Mouse (Mus musculus) testis, adult 2 months (tissue): ENCODE data around the gene Trmt112.

Experiments used
- CTCF ChIP-seq: fragments of 200-500 bp; IDR thresholded peaks from 2 replicates; pipeline ENCODE4 v1.5.1; 2012; ENCODE audit warnings: low read depth, mild to moderate bottlenecking, inconsistent platforms, low read length, moderate library complexity; ENCODE audit not compliant: control insufficient read depth, insufficient read depth, insufficient replicate concordance
- POLR2A ChIP-seq: fragments of 200-500 bp; IDR thresholded peaks from 2 replicates; pipeline ENCODE4 v1.6.1; 2012; ENCODE audit warnings: low read depth, mild to moderate bottlenecking, inconsistent platforms, low read length, moderate library complexity; ENCODE audit not compliant: control insufficient read depth

DNA sequence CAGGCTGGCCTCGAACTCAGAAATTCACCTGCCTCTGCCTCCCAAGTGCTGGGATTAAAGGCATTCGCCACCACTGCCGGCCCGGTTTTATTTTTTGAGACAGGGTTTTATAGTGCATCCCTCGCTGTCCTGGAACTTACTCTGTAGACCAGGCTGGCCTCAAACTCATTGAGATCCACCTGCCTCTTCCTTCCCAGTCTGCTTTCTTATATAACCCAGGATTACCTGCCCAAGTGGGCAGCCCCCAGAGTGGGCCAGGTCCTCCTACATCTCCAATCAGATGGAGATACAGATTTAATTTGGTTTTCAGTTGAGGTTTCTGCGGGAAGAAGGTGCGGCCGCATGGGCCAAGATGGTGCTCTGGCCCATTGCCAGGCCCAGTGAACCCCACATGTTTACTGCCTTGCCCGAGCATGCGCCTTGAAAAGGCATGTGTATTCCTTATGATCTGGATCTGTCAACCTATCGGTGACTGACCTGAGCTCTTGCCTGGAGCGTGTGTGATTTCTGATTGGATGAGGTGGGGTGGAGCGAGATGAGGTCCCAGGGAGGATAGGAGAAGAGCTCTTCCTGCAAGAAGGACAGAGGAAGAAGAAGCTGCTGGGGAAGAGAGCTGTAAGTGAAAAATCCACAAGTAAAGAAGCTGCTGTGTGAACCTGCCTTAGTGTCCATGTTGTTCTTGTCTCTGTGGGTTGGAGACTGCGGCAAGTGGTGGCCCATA is 15.6 kb upstream of the Trmt112 start:
- TF ChIP-seq POLR2A: no peak
- TF ChIP-seq CTCF: no peak
